Comparison of ENCODE assay signal across 22 mouse cellular contexts in genomic region chr6:23207791-23208190, GRCm38 (mm10). TPM values are rescaled to one million over a fixed set of nuclear protein-coding genes. Genes with fewer than 3 reads are reported as not detected.
A peak's percentile ranks its signal among the peaks of the same experiment; 100 is the strongest.
DNase-seq lines count a peak whose midpoint lies in the region; ATAC-seq and TF ChIP-seq lines count a peak whose summit lies in the region.
"Had no signal": no experiment of that assay in that cellular context is flagged by ENCODE, and none has a peak within 500 bp of the region (broad histone marks: within the 10 kb centered on the region; RNA-seq: fewer than 3 reads in every experiment).

No protein-coding gene starts in this region.

- ATAC-seq in forebrain, embryonic 14.5 days: 0 out of 2 replicates have a peak, but pooled peaks have one; percentile 29
- no peak for ATAC-seq in midbrain, postnatal 0 days (ENCODE audit: low FRiP score)
- no peak for ATAC-seq in midbrain, embryonic 16.5 days
- peak; percentile 45; the same call in 1 of the 2 replicates for ATAC-seq in neural tube, embryonic 15.5 days (ENCODE audit: low FRiP score)
- ATAC-seq: activated CD4-positive, CD25-positive, alpha-beta regulatory T cell, adult 4 months; inflammation-experienced regulatory T-cells, adult 6 months had no signal

- H3K4me1 ChIP-seq in forebrain, embryonic 14.5 days (ENCODE audit: control insufficient read depth, insufficient read depth, low read length): no peaks in the 10 kb centered on the region
- peaks cover 17% of the 10 kb centered on the region for H3K4me1 ChIP-seq in forebrain, embryonic 10.5 days
- H3K4me1 ChIP-seq in midbrain, postnatal 0 days (ENCODE audit: insufficient read depth, low read length): no peaks in the 10 kb centered on the region
- no peaks in the 10 kb centered on the region for H3K4me1 ChIP-seq in midbrain, embryonic 16.5 days (ENCODE audit: control insufficient read depth, insufficient read depth, low read length)
- H3K4me1 ChIP-seq in neural tube, embryonic 15.5 days: no peaks in the 10 kb centered on the region
- H3K4me1 ChIP-seq: liver, embryonic 13.5 days had no signal

- no peak overlapping the region for H3K27ac ChIP-seq in forebrain, embryonic 14.5 days (ENCODE audit: low read depth, low read length)
- no peak overlapping the region for H3K27ac ChIP-seq in forebrain, embryonic 10.5 days
- H3K27ac ChIP-seq in layer of hippocampus, adult 2 months: no peak overlapping the region
- no peak overlapping the region for H3K27ac ChIP-seq in midbrain, postnatal 0 days (ENCODE audit: low read depth, low read length)
- no peak overlapping the region for H3K27ac ChIP-seq in midbrain, embryonic 16.5 days (ENCODE audit: low read length)
- no peak overlapping the region for H3K27ac ChIP-seq in neural tube, embryonic 15.5 days (replicated peaks)
- H3K27ac ChIP-seq: liver, embryonic 13.5 days; macrophage had no signal

- H3K4me3 ChIP-seq in forebrain, embryonic 14.5 days (ENCODE audit: low read depth, low read length): no peak overlapping the region
- no peak overlapping the region for H3K4me3 ChIP-seq in forebrain, embryonic 10.5 days
- H3K4me3 ChIP-seq in layer of hippocampus, adult 2 months: no peak overlapping the region
- no peak overlapping the region for H3K4me3 ChIP-seq in midbrain, postnatal 0 days (ENCODE audit: low read depth, low read length)
- H3K4me3 ChIP-seq in midbrain, embryonic 16.5 days (ENCODE audit: low read depth, low read length): no peak overlapping the region
- no peak overlapping the region for H3K4me3 ChIP-seq in neural tube, embryonic 15.5 days (replicated peaks)
- H3K4me3 ChIP-seq: erythroblast, embryonic 14.5 days; liver, embryonic 13.5 days had no signal

- 63% methylated on average over 4 of the region's 4 CpGs for WGBS in forebrain, embryonic 14.5 days
- 54% methylated on average over 4 of the region's 4 CpGs for WGBS in forebrain, embryonic 10.5 days
- 67% methylated on average over 4 of the region's 4 CpGs for WGBS in midbrain, postnatal 0 days
- WGBS in midbrain, embryonic 16.5 days: 57% methylated on average over 4 of the region's 4 CpGs
- 59% methylated on average over 4 of the region's 4 CpGs for WGBS in neural tube, embryonic 15.5 days

- H3K36me3 ChIP-seq in forebrain, embryonic 14.5 days (ENCODE audit: control insufficient read depth, insufficient read depth, low read length): no peaks in the 10 kb centered on the region
- no peaks in the 10 kb centered on the region for H3K36me3 ChIP-seq in forebrain, embryonic 10.5 days (replicated peaks)
- H3K36me3 ChIP-seq in midbrain, postnatal 0 days (ENCODE audit: insufficient read depth, low read length): no peaks in the 10 kb centered on the region
- no peaks in the 10 kb centered on the region for H3K36me3 ChIP-seq in midbrain, embryonic 16.5 days (ENCODE audit: control insufficient read depth, insufficient read depth, low read length)
- H3K36me3 ChIP-seq in neural tube, embryonic 15.5 days: no peaks in the 10 kb centered on the region
- H3K36me3 ChIP-seq: liver, embryonic 13.5 days had no signal

- no peak overlapping the region for H3K9ac ChIP-seq in forebrain, embryonic 14.5 days (ENCODE audit: low read length)
- no peak overlapping the region for H3K9ac ChIP-seq in midbrain, postnatal 0 days (replicated peaks; ENCODE audit: low read length, poor library complexity, severe bottlenecking)
- no peak overlapping the region for H3K9ac ChIP-seq in midbrain, embryonic 16.5 days (ENCODE audit: low read depth, low read length)
- H3K9ac ChIP-seq in neural tube, embryonic 15.5 days (replicated peaks): no peak overlapping the region
- H3K9ac ChIP-seq: liver, embryonic 13.5 days had no signal

- no peaks in the 10 kb centered on the region for H3K9me3 ChIP-seq in forebrain, embryonic 14.5 days (replicated peaks; ENCODE audit: control insufficient read depth, low read length)
- H3K9me3 ChIP-seq in forebrain, embryonic 10.5 days: no peaks in the 10 kb centered on the region
- no peaks in the 10 kb centered on the region for H3K9me3 ChIP-seq in midbrain, postnatal 0 days (ENCODE audit: low read length)
- H3K9me3 ChIP-seq in midbrain, embryonic 16.5 days (replicated peaks; ENCODE audit: control insufficient read depth, low read length, poor library complexity, severe bottlenecking): no peaks in the 10 kb centered on the region
- no peaks in the 10 kb centered on the region for H3K9me3 ChIP-seq in neural tube, embryonic 15.5 days (replicated peaks)
- H3K9me3 ChIP-seq: liver, embryonic 13.5 days had no signal

- TF ChIP-seq CTCF in layer of hippocampus, adult 2 months (conservative IDR thresholded peaks at IDR 0.05): peak; percentile 69
- TF ChIP-seq CTCF in midbrain, postnatal 0 days (IDR thresholded peaks at IDR 0.05): peak; percentile 54

- H3K27me3 ChIP-seq in forebrain, embryonic 14.5 days (replicated peaks; ENCODE audit: control insufficient read depth, insufficient read depth, low read length): no peaks in the 10 kb centered on the region
- peaks cover 5% of the 10 kb centered on the region; the same call in 1 of the 2 replicates for H3K27me3 ChIP-seq in forebrain, embryonic 10.5 days (ENCODE audit: poor library complexity, severe bottlenecking)
- H3K27me3 ChIP-seq in midbrain, postnatal 0 days (ENCODE audit: insufficient read depth, low read length): no peaks in the 10 kb centered on the region
- no peaks in the 10 kb centered on the region for H3K27me3 ChIP-seq in midbrain, embryonic 16.5 days (ENCODE audit: control insufficient read depth, insufficient read depth, low read depth, low read length)
- H3K27me3 ChIP-seq in neural tube, embryonic 15.5 days (replicated peaks): no peaks in the 10 kb centered on the region
- H3K27me3 ChIP-seq: liver, embryonic 13.5 days had no signal

- peak; percentile 44 for DNase-seq in forebrain, embryonic 14.5 days (ENCODE audit: low spot score)
- DNase-seq in forebrain, embryonic 10.5 days (ENCODE audit: extremely low spot score, low spot score): no peak
- DNase-seq in layer of hippocampus, adult 2 months (ENCODE audit: low spot score in 2 of 2): peak in 1 of 2 experiments; percentile 3
- DNase-seq in layer of hippocampus, adult 9-10 months (ENCODE audit: low spot score): no peak
- DNase-seq in midbrain, postnatal 0 days (ENCODE audit: low spot score): peak; percentile 22
- no peak for DNase-seq in urinary bladder, postnatal 36 days (ENCODE audit: low spot score in 2 of 2)
- DNase-seq: cerebellum, adult 11 months; heart, adult 18-20 months; kidney, postnatal 4 days; liver, embryonic 13.5 days; right cerebral cortex, postnatal 14 days had no signal

- H3K4me2 ChIP-seq in forebrain, embryonic 14.5 days (ENCODE audit: low read length): no peak overlapping the region
- no peak overlapping the region for H3K4me2 ChIP-seq in midbrain, postnatal 0 days (ENCODE audit: low read depth, low read length, poor library complexity, severe bottlenecking)
- H3K4me2 ChIP-seq in midbrain, embryonic 16.5 days (ENCODE audit: low read length): no peak overlapping the region
- peak overlapping the region; percentile 24 for H3K4me2 ChIP-seq in neural tube, embryonic 15.5 days
- H3K4me2 ChIP-seq: liver, embryonic 13.5 days had no signal

RNA-seq across cellular contexts. Expression of gene Fezf1, which starts 40.4 kb away (rescaled TPM):
- polyA plus RNA-seq in forebrain, embryonic 14.5 days (2014; fragmentation: Nextera tagmentation; extraction: Ambion mirVana): 11.2 and 12.0 TPM in 2 replicates
- polyA plus RNA-seq in forebrain, embryonic 10.5 days (2016; fragmentation: Nextera tagmentation; extraction: Ambion mirVana): 35.1 and 38.2 TPM in 2 replicates
- total RNA-seq in layer of hippocampus, adult 2 months (2021): not detected
- total RNA-seq in midbrain, postnatal 0 days (2014; rRNA removed): 0.90 and 1.3 TPM in 2 replicates
- polyA plus RNA-seq in midbrain, postnatal 0 days (2015; fragmentation: Nextera tagmentation; extraction: Ambion mirVana): 5.8 and 10.8 TPM in 2 replicates
- 4.7 and 8.9 TPM in 2 replicates for polyA plus RNA-seq in midbrain, embryonic 16.5 days (2015; fragmentation: Nextera tagmentation; extraction: Ambion mirVana)
- polyA plus RNA-seq in neural tube, embryonic 15.5 days (2015; fragmentation: Nextera tagmentation; extraction: Ambion mirVana): not detected in 2 replicates
- total RNA-seq: adrenal gland, postnatal 4 days; gastrocnemius, adult 18-20 months; heart, adult 18-20 months; monocyte, adult 5-6 weeks had no signal
- polyA plus RNA-seq: activated CD4-positive, CD25-positive, alpha-beta regulatory T cell, adult 4 months; C2C12; erythroblast, embryonic 14.5 days; heart, embryonic 16.5 days; inflammation-experienced regulatory T-cells, adult 6 months; liver, embryonic 13.5 days; macrophage had no signal

Comparison
In these comparisons a context has a peak if more than half of its experiments do, and no peak if none do; other contexts are left out.
1. DNase-seq: peak in forebrain, embryonic 14.5 days (single experiment) and midbrain, postnatal 0 days (single experiment); none in forebrain, embryonic 10.5 days (single experiment), layer of hippocampus, adult 9-10 months (single experiment) and urinary bladder, postnatal 36 days (0 of 2).
2. ATAC-seq: peak in forebrain, embryonic 14.5 days (single experiment) and neural tube, embryonic 15.5 days (single experiment); none in midbrain, postnatal 0 days (single experiment) and midbrain, embryonic 16.5 days (single experiment).